ENCODE assay signal across 8 mouse cellular contexts in genomic region chr17:36031583-36032331, GRCm38 (mm10). TPM values are rescaled to one million over a fixed set of nuclear protein-coding genes. Genes with fewer than 3 reads are reported as not detected.
DNase-seq lines count a peak whose midpoint lies in the region; ATAC-seq and TF ChIP-seq lines count a peak whose summit lies in the region.
"Not testable (repeated sequence)": the region's sequence is repeated elsewhere in the genome, so short reads cannot be mapped to it uniquely, and the experiment has no call there.

No protein-coding gene starts in this region.

- H3K27ac ChIP-seq in heart, embryonic 16.5 days (ENCODE audit: low read length); kidney, embryonic 15.5 days; liver, embryonic 11.5 days (ENCODE audit: low read depth, low read length); midbrain, embryonic 14.5 days (replicated peaks; ENCODE audit: low read depth, low read length): not testable (repeated sequence)
- H3K27ac ChIP-seq in spleen, adult 2 months (ENCODE audit: insufficient read depth, low read length) = peak overlapping the region; percentile 96

- peak overlapping the region; percentile 61 for H3K4me3 ChIP-seq in heart, embryonic 16.5 days (ENCODE audit: low read length)
- peak overlapping the region; percentile 54 for H3K4me3 ChIP-seq in kidney, embryonic 15.5 days (replicated peaks)
- H3K4me3 ChIP-seq in liver, embryonic 11.5 days (ENCODE audit: low read depth, low read length) = peak overlapping the region; percentile 59
- peak overlapping the region; percentile 42 for H3K4me3 ChIP-seq in midbrain, embryonic 14.5 days (replicated peaks; ENCODE audit: low read depth, low read length)
- peak overlapping the region; percentile 94 for H3K4me3 ChIP-seq in spleen, adult 2 months (ENCODE audit: extremely low read depth, insufficient read depth, insufficient read length)

- H3K9ac ChIP-seq in heart, embryonic 16.5 days (ENCODE audit: low read length) = peak overlapping the region; percentile 69
- peak overlapping the region; percentile 41 for H3K9ac ChIP-seq in kidney, embryonic 15.5 days
- peak overlapping the region; percentile 48 for H3K9ac ChIP-seq in liver, embryonic 11.5 days (ENCODE audit: low read depth, low read length)
- H3K9ac ChIP-seq in midbrain, embryonic 14.5 days (replicated peaks; ENCODE audit: low read length) = peak overlapping the region; percentile 49; the same call in 1 of the 2 replicates

- TF ChIP-seq POLR2A in spleen, adult 2 months (IDR thresholded peaks at IDR 0.05; ENCODE audit: low read depth, low read length) = not testable (repeated sequence)

- not testable (repeated sequence) for H3K4me1 ChIP-seq in heart, embryonic 16.5 days (ENCODE audit: control insufficient read depth, insufficient read depth, low read length); liver, embryonic 11.5 days (replicated peaks; ENCODE audit: control insufficient read depth, insufficient read depth, low read length); midbrain, embryonic 14.5 days (ENCODE audit: control insufficient read depth, insufficient read depth, low read length)
- peaks cover 11% of the 10 kb centered on the region; the same call in 1 of the 2 replicates for H3K4me1 ChIP-seq in kidney, embryonic 15.5 days
- H3K4me1 ChIP-seq in spleen, adult 2 months (ENCODE audit: control insufficient read depth, insufficient read depth, insufficient read length) = peaks cover 12% of the 10 kb centered on the region; the same call in 1 of the 2 replicates

- ATAC-seq in erythroblast, adult 5-6 weeks (replicated peaks; ENCODE audit: low FRiP score, poor library complexity, severe bottlenecking) = peak; percentile 79
- peak; percentile 63 for ATAC-seq in heart, embryonic 16.5 days (replicated peaks; ENCODE audit: extremely low read depth, insufficient read depth, low FRiP score)
- ATAC-seq in kidney, embryonic 15.5 days (replicated peaks; ENCODE audit: low FRiP score) = not testable (repeated sequence)
- ATAC-seq in liver, embryonic 11.5 days (replicated peaks; ENCODE audit: low FRiP score) = peak; percentile 39; the same call in 1 of the 2 replicates
- peak; percentile 62 for ATAC-seq in midbrain, embryonic 14.5 days (ENCODE audit: low FRiP score, low TSS enrichment)

- not testable (repeated sequence) for TF ChIP-seq CTCF in spleen, adult 2 months (IDR thresholded peaks at IDR 0.05; ENCODE audit: extremely low read depth, insufficient read depth, insufficient read length, insufficient replicate concordance)

- H3K4me2 ChIP-seq in heart, embryonic 16.5 days (ENCODE audit: low read depth, low read length) = peak overlapping the region; percentile 84
- H3K4me2 ChIP-seq in kidney, embryonic 15.5 days = peak overlapping the region; percentile 97
- peak overlapping the region; percentile 83 for H3K4me2 ChIP-seq in liver, embryonic 11.5 days
- H3K4me2 ChIP-seq in midbrain, embryonic 14.5 days (ENCODE audit: low read length) = peak overlapping the region; percentile 73

- not testable (repeated sequence) for H3K27me3 ChIP-seq in heart, embryonic 16.5 days (ENCODE audit: control insufficient read depth, insufficient read depth, low read length); kidney, embryonic 15.5 days; liver, embryonic 11.5 days (replicated peaks; ENCODE audit: control insufficient read depth, insufficient read depth, low read length); midbrain, embryonic 14.5 days (ENCODE audit: control insufficient read depth, insufficient read depth, low read length); spleen, adult 2 months (ENCODE audit: control insufficient read depth, insufficient read depth, low read length)

- not testable (repeated sequence) for H3K36me3 ChIP-seq in heart, embryonic 16.5 days (ENCODE audit: control insufficient read depth, insufficient read depth); kidney, embryonic 15.5 days; liver, embryonic 11.5 days (ENCODE audit: control insufficient read depth, insufficient read depth, low read length); midbrain, embryonic 14.5 days (ENCODE audit: control insufficient read depth, insufficient read depth, low read length); spleen, adult 2 months (ENCODE audit: control insufficient read depth, insufficient read depth, low read length)

- not testable (repeated sequence) for H3K9me3 ChIP-seq in heart, embryonic 16.5 days (replicated peaks; ENCODE audit: control insufficient read depth, low read length); kidney, embryonic 15.5 days (replicated peaks); liver, embryonic 11.5 days (ENCODE audit: control insufficient read depth, low read length); midbrain, embryonic 14.5 days (ENCODE audit: control insufficient read depth, low read length)

- WGBS in heart, embryonic 16.5 days = 4% methylated on average over 40 of the region's 40 CpGs
- under 1% methylated on average over 40 of the region's 40 CpGs for WGBS in kidney, embryonic 15.5 days
- 4% methylated on average over 40 of the region's 40 CpGs for WGBS in liver, embryonic 11.5 days
- WGBS in midbrain, embryonic 14.5 days = under 1% methylated on average over 40 of the region's 40 CpGs
- WGBS in spleen, adult 2 months = under 1% methylated on average over 40 of the region's 40 CpGs

- DNase-seq in B cell, adult 2 months = peak; percentile 70 to 72
- DNase-seq in brain, adult 2 months (ENCODE audit: low read depth, low spot score) = peak; percentile 48
- DNase-seq in liver, embryonic 11.5 days (ENCODE audit: low spot score) = peak; percentile 47
- peak; percentile 59 for DNase-seq in midbrain, embryonic 14.5 days
- peak in 1 of 2 experiments; percentile 49 for DNase-seq in spleen, adult 2 months (ENCODE audit: low read depth in 1 of 2, low spot score in 2 of 2)

RNA-seq across cellular contexts. Expression of gene H2-T23, which starts 0.9 kb away (rescaled TPM):
- total RNA-seq in erythroblast, adult 5-6 weeks (2015; ENCODE audit: low replicate concordance) = 249 and 264 TPM in 2 replicates
- total RNA-seq in erythroblast, adult 5-6 weeks (2017; ENCODE audit: low replicate concordance) = 271 and 275 TPM in 2 replicates
- 9.6 and 19.7 TPM in 2 replicates for polyA plus RNA-seq in heart, embryonic 16.5 days (2015; fragmentation: Nextera tagmentation; extraction: Ambion mirVana)
- polyA plus RNA-seq in kidney, embryonic 15.5 days (2015; fragmentation: Nextera tagmentation; extraction: Ambion mirVana) = 4.3 and 4.5 TPM in 2 replicates
- 15.9 and 16.1 TPM in 2 replicates for polyA plus RNA-seq in liver, embryonic 11.5 days (2014; fragmentation: Nextera tagmentation; extraction: Ambion mirVana)
- 4.4 TPM in 2 replicates for polyA plus RNA-seq in midbrain, embryonic 14.5 days (2014; fragmentation: Nextera tagmentation; extraction: Ambion mirVana)
- 344 and 382 TPM in 2 replicates for polyA plus RNA-seq in spleen, adult 2 months (2012; rRNA removed)

RNA-seq across cellular contexts. Expression of gene H2-T22, which starts 10.8 kb away (rescaled TPM):
- total RNA-seq in erythroblast, adult 5-6 weeks (2015; ENCODE audit: low replicate concordance) = 10.4 and 21.5 TPM in 2 replicates
- 12.8 and 20.4 TPM in 2 replicates for total RNA-seq in erythroblast, adult 5-6 weeks (2017; ENCODE audit: low replicate concordance)
- 10.1 and 12.6 TPM in 2 replicates for polyA plus RNA-seq in heart, embryonic 16.5 days (2015; fragmentation: Nextera tagmentation; extraction: Ambion mirVana)
- 13.8 and 14.1 TPM in 2 replicates for polyA plus RNA-seq in kidney, embryonic 15.5 days (2015; fragmentation: Nextera tagmentation; extraction: Ambion mirVana)
- 9.5 and 10.2 TPM in 2 replicates for polyA plus RNA-seq in liver, embryonic 11.5 days (2014; fragmentation: Nextera tagmentation; extraction: Ambion mirVana)
- 4.8 and 7.5 TPM in 2 replicates for polyA plus RNA-seq in midbrain, embryonic 14.5 days (2014; fragmentation: Nextera tagmentation; extraction: Ambion mirVana)
- polyA plus RNA-seq in spleen, adult 2 months (2012; rRNA removed) = 60.3 and 61.9 TPM in 2 replicates

RNA-seq across cellular contexts. Expression of gene Gm6034, which starts 11.0 kb away (rescaled TPM):
- total RNA-seq in erythroblast, adult 5-6 weeks (2015; ENCODE audit: low replicate concordance) = not detected in 2 replicates
- total RNA-seq in erythroblast, adult 5-6 weeks (2017; ENCODE audit: low replicate concordance) = not detected in 2 replicates
- polyA plus RNA-seq in heart, embryonic 16.5 days (2015; fragmentation: Nextera tagmentation; extraction: Ambion mirVana) = not detected in 2 replicates
- not detected in 2 replicates for polyA plus RNA-seq in kidney, embryonic 15.5 days (2015; fragmentation: Nextera tagmentation; extraction: Ambion mirVana)
- polyA plus RNA-seq in liver, embryonic 11.5 days (2014; fragmentation: Nextera tagmentation; extraction: Ambion mirVana) = not detected in 2 replicates
- polyA plus RNA-seq in midbrain, embryonic 14.5 days (2014; fragmentation: Nextera tagmentation; extraction: Ambion mirVana) = not detected in 2 replicates
- 0.08 and 0.22 TPM in 2 replicates for polyA plus RNA-seq in spleen, adult 2 months (2012; rRNA removed)

RNA-seq across cellular contexts. Expression of gene H2-T24, which starts 11.4 kb away (rescaled TPM):
- 161 and 177 TPM in 2 replicates for total RNA-seq in erythroblast, adult 5-6 weeks (2015; ENCODE audit: low replicate concordance)
- total RNA-seq in erythroblast, adult 5-6 weeks (2017; ENCODE audit: low replicate concordance) = 587 and 609 TPM in 2 replicates
- 1.8 and 2.5 TPM in 2 replicates for polyA plus RNA-seq in heart, embryonic 16.5 days (2015; fragmentation: Nextera tagmentation; extraction: Ambion mirVana)
- polyA plus RNA-seq in kidney, embryonic 15.5 days (2015; fragmentation: Nextera tagmentation; extraction: Ambion mirVana) = 2.9 and 3.5 TPM in 2 replicates
- polyA plus RNA-seq in liver, embryonic 11.5 days (2014; fragmentation: Nextera tagmentation; extraction: Ambion mirVana) = 3.1 and 3.5 TPM in 2 replicates
- polyA plus RNA-seq in midbrain, embryonic 14.5 days (2014; fragmentation: Nextera tagmentation; extraction: Ambion mirVana) = 7.4 and 9.8 TPM in 2 replicates
- polyA plus RNA-seq in spleen, adult 2 months (2012; rRNA removed) = 19.1 and 19.2 TPM in 2 replicates

RNA-seq across cellular contexts. Expression of gene Gm11127, which starts 26.4 kb away (rescaled TPM):
- not detected in 2 replicates for total RNA-seq in erythroblast, adult 5-6 weeks (2015; ENCODE audit: low replicate concordance)
- not detected in 2 replicates for total RNA-seq in erythroblast, adult 5-6 weeks (2017; ENCODE audit: low replicate concordance)
- 0.24 TPM in 1 of 2 replicates, not detected in the other for polyA plus RNA-seq in heart, embryonic 16.5 days (2015; fragmentation: Nextera tagmentation; extraction: Ambion mirVana)
- not detected in 2 replicates for polyA plus RNA-seq in kidney, embryonic 15.5 days (2015; fragmentation: Nextera tagmentation; extraction: Ambion mirVana)
- polyA plus RNA-seq in liver, embryonic 11.5 days (2014; fragmentation: Nextera tagmentation; extraction: Ambion mirVana) = not detected in 2 replicates
- not detected in 2 replicates for polyA plus RNA-seq in midbrain, embryonic 14.5 days (2014; fragmentation: Nextera tagmentation; extraction: Ambion mirVana)
- 0.08 and 0.19 TPM in 2 replicates for polyA plus RNA-seq in spleen, adult 2 months (2012; rRNA removed)

Comparison
In these comparisons a context has a peak if more than half of its experiments do, and no peak if none do; other contexts are left out.
1. H3K4me3 ChIP-seq: peak in every context shown above with its lines; median percentile 94 in spleen, adult 2 months; 61 in heart, embryonic 16.5 days; 59 in liver, embryonic 11.5 days; 54 in kidney, embryonic 15.5 days; 42 in midbrain, embryonic 14.5 days.
2. RNA of gene H2-T23, which starts 0.9 kb away (polyA plus RNA-seq): 344 to 382 TPM in spleen, adult 2 months; 9.6 to 19.7 TPM in heart, embryonic 16.5 days, 15.9 to 16.1 TPM in liver, embryonic 11.5 days, 4.4 TPM in midbrain, embryonic 14.5 days and 4.3 to 4.5 TPM in kidney, embryonic 15.5 days; every median in the first group is over 10 times any median in the second.
3. Peak in every context shown above with its lines, with median percentiles within 50 percentile points of each other: H3K4me2 ChIP-seq and H3K9ac ChIP-seq.